Mouse (Mus musculus) ES-Bruce4 (cell line): ENCODE data around the gene Rabepk. TPM values are rescaled to one million over a fixed set of nuclear protein-coding genes. Genes with fewer than 3 reads are reported as not detected.

Experiments used
- H3K27ac ChIP-seq: 2 replicates; pipeline ENCODE4 v1.5.1; 2012; ENCODE audit warnings: low read length, inconsistent platforms; ENCODE audit not compliant: insufficient read depth
- H3K27me3 ChIP-seq: 2 replicates; pipeline ENCODE4 v1.6.1; 2012; ENCODE audit warnings: mild to moderate bottlenecking, low read length, inconsistent platforms; ENCODE audit not compliant: control insufficient read depth, poor library complexity, insufficient read depth, severe bottlenecking
- H3K36me3 ChIP-seq: 2 replicates; pipeline ENCODE4 v1.6.1; 2012; ENCODE audit warnings: inconsistent platforms, mild to moderate bottlenecking, low read length, moderate library complexity; ENCODE audit not compliant: control insufficient read depth, poor library complexity, insufficient read depth, severe bottlenecking
- H3K4me1 ChIP-seq: one replicate; pipeline ENCODE4 v1.8.1; 2011; ENCODE audit warnings: low read length; ENCODE audit not compliant: control insufficient read depth, insufficient read depth
- H3K4me3 ChIP-seq: 2 replicates; pipeline ENCODE4 v1.5.1; 2011; ENCODE audit warnings: low read depth, mild to moderate bottlenecking, low read length
- H3K9ac ChIP-seq: 2 replicates; pipeline ENCODE4 v1.6.1; 2012; ENCODE audit warnings: low read depth, mild to moderate bottlenecking, inconsistent platforms; ENCODE audit not compliant: poor library complexity, severe bottlenecking
- H3K9me3 ChIP-seq: replicated peaks from 2 replicates; pipeline ENCODE4 v1.6.1; 2012; ENCODE audit warnings: mild to moderate bottlenecking, low read length, inconsistent platforms; ENCODE audit not compliant: control insufficient read depth, poor library complexity, insufficient read depth, severe bottlenecking
- CTCF ChIP-seq: IDR thresholded peaks from one replicate; pipeline ENCODE4 v1.8.1; 2011; ENCODE audit warnings: low read depth, low read length
- EP300 ChIP-seq: IDR thresholded peaks from 2 replicates; pipeline ENCODE4 v1.6.1; 2011; ENCODE audit warnings: low read depth, low read length; ENCODE audit not compliant: insufficient read depth
- POLR2A ChIP-seq: IDR thresholded peaks from one replicate; pipeline ENCODE4 v1.8.1; 2011; ENCODE audit warnings: low read length; ENCODE audit not compliant: insufficient read depth
- polyA plus RNA-seq: library from polyadenylated mRNA; stranded (reverse); fragments of >200 nt; gene quantifications from 2 replicates; pipeline ENCODE4 v1.2.4, GENCODE M21; 2011; ENCODE audit warnings: low read depth; ENCODE audit not compliant: missing spikeins, insufficient read depth, insufficient read length

The Rabepk gene
- polyA plus RNA-seq, 1 experiment, result 32.9 TPM

GRCm38 (mm10) chr2:34737911-34738310 is 61.8 kb downstream of the Rabepk start:
- Histone ChIP-seq H3K36me3 (no peaks in the 10 kb centered on the region), H3K27ac (no peak overlapping the region), H3K27me3 (no peaks in the 10 kb centered on the region), H3K4me1 (no peaks in the 10 kb centered on the region), H3K4me3 (no peak overlapping the region), H3K9me3 (no peaks in the 10 kb centered on the region), H3K9ac (no peak overlapping the region)
- no peak for TF ChIP-seq POLR2A
- no peak for TF ChIP-seq EP300
- TF ChIP-seq CTCF, result no peak

- Histone ChIP-seq H3K27me3 (no peaks in the 10 kb centered on the region), H3K9ac (no peak overlapping the region), H3K9me3 (no peaks in the 10 kb centered on the region), H3K4me3 (no peak overlapping the region), H3K36me3 (no peaks in the 10 kb centered on the region), H3K4me1 (no peaks in the 10 kb centered on the region), H3K27ac (no peak overlapping the region)
- TF ChIP-seq CTCF, result no peak
- TF ChIP-seq POLR2A, result no peak
- TF ChIP-seq EP300, result no peak
Observed at GRCm38 (mm10) chr2:34736626-34737025, 63.1 kb downstream of the Rabepk start.

Other genes with a start within 250 kb of the Rabepk start
- 86.3 and 92.7 TPM in 2 replicates for gene Gapvd1, start 44.7 kb downstream of the Rabepk start, polyA plus RNA-seq
- gene Hspa5, start 27.9 kb downstream of the Rabepk start, polyA plus RNA-seq, result 504 and 519 TPM in 2 replicates
- 74.5 and 82.0 TPM in 2 replicates for gene Fbxw2, start 26.4 kb upstream of the Rabepk start, polyA plus RNA-seq
- 4.6 and 4.7 TPM in 2 replicates for gene Gm34653, start 33.1 kb upstream of the Rabepk start, polyA plus RNA-seq
- 1.9 and 7.4 TPM in 2 replicates for gene Cutal, start 74.5 kb upstream of the Rabepk start, polyA plus RNA-seq
- 63.9 and 77.6 TPM in 2 replicates for gene Psmd5, start 75.1 kb upstream of the Rabepk start, polyA plus RNA-seq
- gene Phf19, start 114.1 kb upstream of the Rabepk start, polyA plus RNA-seq, result 10.3 and 11.8 TPM in 2 replicates
- 1.2 and 5.1 TPM in 2 replicates for gene Traf1, start 161.9 kb upstream of the Rabepk start, polyA plus RNA-seq